Mouse (Mus musculus): ENCODE measurements around the gene Sorcs3. TPM values are rescaled to one million over a fixed set of nuclear protein-coding genes. Genes with fewer than 3 reads are reported as not detected.

Gene Sorcs3
- polyA plus RNA-seq, 1 experiment from 2014 or later: 15.2 TPM

- Histone ChIP-seq H3K4me3 (replicated peaks; ENCODE audit: low read depth, low read length) (peak overlapping the region; percentile 64), H3K9me3 (ENCODE audit: control insufficient read depth, low read length) (peaks cover 3% of the 10 kb centered on the region; the same call in 1 of the 2 replicates), H3K27ac (replicated peaks; ENCODE audit: low read depth, low read length) (peak overlapping the region; percentile 82), H3K4me2 (ENCODE audit: low read length) (peak overlapping the region; percentile 96), H3K4me1 (ENCODE audit: control insufficient read depth, insufficient read depth, low read length) (peaks cover 9% of the 10 kb centered on the region), H3K9ac (replicated peaks; ENCODE audit: low read length) (peak overlapping the region; percentile 79), H3K27me3 (ENCODE audit: control insufficient read depth, insufficient read depth, low read length) (peaks cover 3% of the 10 kb centered on the region), H3K36me3 (ENCODE audit: control insufficient read depth, insufficient read depth, low read length) (no peaks in the 10 kb centered on the region; the same call in 1 of the 2 replicates)
- ATAC-seq (ENCODE audit: low FRiP score, low TSS enrichment) (no peak), DNase-seq (peak; percentile 42)
- WGBS: 1% methylated on average over 21 of the region's 21 CpGs
These were observed 1.3 kb downstream of the Sorcs3 start for GRCm38 (mm10) chr19:48206861-48207730.

GRCm38 (mm10) chr19:48207731-48208370, 2.0 kb downstream of the Sorcs3 start:
- peak overlapping the region; percentile 96 for H3K4me2 ChIP-seq (ENCODE audit: low read length)
- peak overlapping the region; percentile 37; the same call in 1 of the 2 replicates for H3K27ac ChIP-seq (replicated peaks; ENCODE audit: low read depth, low read length)
- 4% methylated on average over 10 of the region's 10 CpGs for WGBS
- no peaks in the 10 kb centered on the region; the same call in 1 of the 2 replicates for H3K36me3 ChIP-seq (ENCODE audit: control insufficient read depth, insufficient read depth, low read length)
- DNase-seq (peak; percentile 44), ATAC-seq (ENCODE audit: low FRiP score, low TSS enrichment) (no peak)
- H3K9ac ChIP-seq (replicated peaks; ENCODE audit: low read length): peak overlapping the region; percentile 79
- H3K4me1 ChIP-seq (ENCODE audit: control insufficient read depth, insufficient read depth, low read length): peaks cover 9% of the 10 kb centered on the region
- H3K4me3 ChIP-seq (replicated peaks; ENCODE audit: low read depth, low read length): peak overlapping the region; percentile 64
- peaks cover 6% of the 10 kb centered on the region; the same call in 1 of the 2 replicates for H3K9me3 ChIP-seq (ENCODE audit: control insufficient read depth, low read length)
- peaks cover 3% of the 10 kb centered on the region for H3K27me3 ChIP-seq (ENCODE audit: control insufficient read depth, insufficient read depth, low read length)

- H3K9me3 ChIP-seq (ENCODE audit: control insufficient read depth, low read length): peaks cover 6% of the 10 kb centered on the region; the same call in 1 of the 2 replicates
- no peaks in the 10 kb centered on the region; the same call in 1 of the 2 replicates for H3K36me3 ChIP-seq (ENCODE audit: control insufficient read depth, insufficient read depth, low read length)
- no peak overlapping the region for H3K9ac ChIP-seq (replicated peaks; ENCODE audit: low read length)
- H3K4me1 ChIP-seq (ENCODE audit: control insufficient read depth, insufficient read depth, low read length): no peaks in the 10 kb centered on the region
- no peaks in the 10 kb centered on the region for H3K27me3 ChIP-seq (ENCODE audit: control insufficient read depth, insufficient read depth, low read length)
- ATAC-seq (ENCODE audit: low FRiP score, low TSS enrichment) (no peak), DNase-seq (peak; percentile 41)
- no peak overlapping the region for H3K27ac ChIP-seq (replicated peaks; ENCODE audit: low read depth, low read length)
- H3K4me2 ChIP-seq (ENCODE audit: low read length): no peak overlapping the region
- H3K4me3 ChIP-seq (replicated peaks; ENCODE audit: low read depth, low read length): no peak overlapping the region
These were observed 9.6 kb downstream of the Sorcs3 start for GRCm38 (mm10) chr19:48215379-48215778.

- Histone ChIP-seq H3K36me3 (ENCODE audit: control insufficient read depth, insufficient read depth, low read length) (no peaks in the 10 kb centered on the region), H3K9me3 (ENCODE audit: control insufficient read depth, low read length) (no peaks in the 10 kb centered on the region), H3K27me3 (ENCODE audit: control insufficient read depth, insufficient read depth, low read length) (no peaks in the 10 kb centered on the region), H3K9ac (replicated peaks; ENCODE audit: low read length) (no peak overlapping the region), H3K4me1 (ENCODE audit: control insufficient read depth, insufficient read depth, low read length) (peaks cover 17% of the 10 kb centered on the region), H3K4me2 (ENCODE audit: low read length) (peak overlapping the region; percentile 27), H3K27ac (replicated peaks; ENCODE audit: low read depth, low read length) (0 out of 2 replicates have a peak overlapping the region, but pooled peaks have one; percentile 9), H3K4me3 (replicated peaks; ENCODE audit: low read depth, low read length) (no peak overlapping the region)
- DNase-seq (peak; percentile 20), ATAC-seq (ENCODE audit: low FRiP score, low TSS enrichment) (no peak)
- 27% methylated on average over 13 of the region's 13 CpGs for WGBS
These were observed 32.1 kb downstream of the Sorcs3 start for GRCm38 (mm10) chr19:48237786-48238372.

- no peaks in the 10 kb centered on the region for H3K36me3 ChIP-seq (ENCODE audit: control insufficient read depth, insufficient read depth, low read length)
- H3K27ac ChIP-seq (replicated peaks; ENCODE audit: low read depth, low read length): no peak overlapping the region
- no peaks in the 10 kb centered on the region for H3K9me3 ChIP-seq (ENCODE audit: control insufficient read depth, low read length)
- H3K4me1 ChIP-seq (ENCODE audit: control insufficient read depth, insufficient read depth, low read length): peaks cover 17% of the 10 kb centered on the region
- DNase-seq (peak; percentile 67), ATAC-seq (ENCODE audit: low FRiP score, low TSS enrichment) (no peak)
- WGBS: 41% methylated on average over 9 of the region's 9 CpGs
- no peak overlapping the region for H3K4me3 ChIP-seq (replicated peaks; ENCODE audit: low read depth, low read length)
- H3K9ac ChIP-seq (replicated peaks; ENCODE audit: low read length): no peak overlapping the region
- H3K4me2 ChIP-seq (ENCODE audit: low read length): 0 out of 2 replicates have a peak overlapping the region, but pooled peaks have one; percentile 27
- no peaks in the 10 kb centered on the region for H3K27me3 ChIP-seq (ENCODE audit: control insufficient read depth, insufficient read depth, low read length)
These were observed 32.6 kb downstream of the Sorcs3 start for GRCm38 (mm10) chr19:48238391-48238790.

- no peaks in the 10 kb centered on the region for H3K27me3 ChIP-seq (ENCODE audit: control insufficient read depth, insufficient read depth, low read length)
- no peak overlapping the region for H3K4me3 ChIP-seq (replicated peaks; ENCODE audit: low read depth, low read length)
- peaks cover 17% of the 10 kb centered on the region for H3K4me1 ChIP-seq (ENCODE audit: control insufficient read depth, insufficient read depth, low read length)
- H3K9me3 ChIP-seq (ENCODE audit: control insufficient read depth, low read length): no peaks in the 10 kb centered on the region
- DNase-seq (peak; percentile 73), ATAC-seq (ENCODE audit: low FRiP score, low TSS enrichment) (no peak)
- no peak overlapping the region for H3K4me2 ChIP-seq (ENCODE audit: low read length)
- no peaks in the 10 kb centered on the region for H3K36me3 ChIP-seq (ENCODE audit: control insufficient read depth, insufficient read depth, low read length)
- WGBS: 14% methylated on average over 2 of the region's 2 CpGs
- H3K9ac ChIP-seq (replicated peaks; ENCODE audit: low read length): no peak overlapping the region
- H3K27ac ChIP-seq (replicated peaks; ENCODE audit: low read depth, low read length): no peak overlapping the region
These were observed 35.1 kb downstream of the Sorcs3 start for GRCm38 (mm10) chr19:48240960-48241359.

GRCm38 (mm10) chr19:48244036-48244435, 38.2 kb downstream of the Sorcs3 start:
- Histone ChIP-seq H3K4me2 (ENCODE audit: low read length) (no peak overlapping the region), H3K4me3 (replicated peaks; ENCODE audit: low read depth, low read length) (no peak overlapping the region), H3K9me3 (ENCODE audit: control insufficient read depth, low read length) (no peaks in the 10 kb centered on the region), H3K9ac (replicated peaks; ENCODE audit: low read length) (no peak overlapping the region), H3K36me3 (ENCODE audit: control insufficient read depth, insufficient read depth, low read length) (no peaks in the 10 kb centered on the region), H3K27me3 (ENCODE audit: control insufficient read depth, insufficient read depth, low read length) (no peaks in the 10 kb centered on the region), H3K4me1 (ENCODE audit: control insufficient read depth, insufficient read depth, low read length) (peaks cover 6% of the 10 kb centered on the region), H3K27ac (replicated peaks; ENCODE audit: low read depth, low read length) (no peak overlapping the region)
- ATAC-seq (ENCODE audit: low FRiP score, low TSS enrichment): no peak
- 73% methylated on average over 3 of the region's 3 CpGs for WGBS
- DNase-seq: no peak

- Histone ChIP-seq H3K9me3 (ENCODE audit: control insufficient read depth, low read length) (no peaks in the 10 kb centered on the region), H3K4me3 (replicated peaks; ENCODE audit: low read depth, low read length) (no peak overlapping the region), H3K9ac (replicated peaks; ENCODE audit: low read length) (no peak overlapping the region), H3K4me1 (ENCODE audit: control insufficient read depth, insufficient read depth, low read length) (0 out of 2 replicates have a peak, but pooled peaks cover 5% of the 10 kb centered on the region), H3K27me3 (ENCODE audit: control insufficient read depth, insufficient read depth, low read length) (no peaks in the 10 kb centered on the region), H3K27ac (replicated peaks; ENCODE audit: low read depth, low read length) (no peak overlapping the region), H3K4me2 (ENCODE audit: low read length) (no peak overlapping the region), H3K36me3 (ENCODE audit: control insufficient read depth, insufficient read depth, low read length) (no peaks in the 10 kb centered on the region)
- 78% methylated on average over 7 of the region's 7 CpGs for WGBS
- DNase-seq: no peak
- no peak for ATAC-seq (ENCODE audit: low FRiP score, low TSS enrichment)
These were observed 53.4 kb downstream of the Sorcs3 start for GRCm38 (mm10) chr19:48259223-48259622.

Data from midbrain, embryonic 14.5 days (tissue).